Mouse (Mus musculus) stomach, postnatal 0 days (tissue): Measurements from ENCODE around the gene Hsdl2.

Experiments used
- CTCF ChIP-seq: IDR thresholded peaks from 2 replicates; pipeline ENCODE4 v1.5.1; 2016; ENCODE audit warnings: antibody characterized with exemption, low read depth, mild to moderate bottlenecking, moderate library complexity
- EP300 ChIP-seq: optimal IDR thresholded peaks from 2 replicates; pipeline ENCODE3; 2016; ENCODE audit warnings: antibody characterized with exemption

DNA sequence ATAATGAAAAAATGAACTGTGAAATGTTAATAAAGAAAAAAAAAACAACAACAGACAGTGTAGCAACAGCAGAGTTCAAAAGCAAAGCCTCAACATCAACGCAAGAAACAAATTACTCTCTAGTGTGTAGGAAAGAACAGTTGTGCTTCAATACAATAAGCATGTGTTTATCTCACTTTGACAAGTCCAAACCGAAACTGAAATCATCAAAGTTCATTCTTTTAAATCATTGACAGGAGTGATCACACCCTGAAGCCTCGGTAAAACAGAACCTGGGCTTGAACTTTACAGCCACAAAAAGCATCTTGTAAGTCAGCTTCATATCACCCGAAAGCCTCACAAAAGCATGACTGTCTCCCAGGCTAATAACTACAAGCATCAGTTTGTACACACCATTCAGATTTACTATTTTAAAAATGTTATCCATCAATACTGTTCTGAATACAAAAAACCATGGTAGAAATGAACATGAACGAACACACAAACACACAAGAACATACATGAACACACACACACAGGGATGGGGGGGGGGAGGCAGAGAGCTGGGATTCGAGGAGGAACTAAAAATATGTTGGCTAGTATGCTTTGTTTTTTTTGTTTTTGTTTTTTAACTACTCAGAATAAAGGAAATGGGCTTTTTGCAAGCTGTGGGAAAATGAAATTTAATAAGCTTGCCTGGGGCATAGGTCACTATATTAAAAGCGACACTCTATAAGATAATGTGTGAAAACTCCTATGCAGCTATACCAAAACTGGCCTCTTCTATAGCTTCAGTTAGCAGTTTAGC is 34.9 kb upstream of the Hsdl2 start:
- TF ChIP-seq CTCF: no peak
- TF ChIP-seq EP300: no peak
